Mouse (Mus musculus) R1 (cell line): ENCODE measurements around the gene P3h4.

Experiments
- DNase-seq: peaks from one replicate; pipeline ENCODE4 v3.0.0-alpha.2; 2018; ENCODE audit warnings: low read depth, low spot score

The P3h4 gene

GRCm38 (mm10) chr11:100392958-100393357, 21.7 kb downstream of the P3h4 start:
- no peak for DNase-seq

- DNase-seq, result peak; percentile 84
Observed at GRCm38 (mm10) chr11:100391884-100392345, 22.7 kb downstream of the P3h4 start.

GRCm38 (mm10) chr11:100391081-100391883, 23.4 kb downstream of the P3h4 start:
- peak; percentile 76 for DNase-seq

GRCm38 (mm10) chr11:100389931-100390445, 24.6 kb downstream of the P3h4 start:
- DNase-seq, result peak; percentile 84

GRCm38 (mm10) chr11:100388588-100388987, 26.0 kb downstream of the P3h4 start:
- DNase-seq, result no peak

- no peak for DNase-seq
Observed at GRCm38 (mm10) chr11:100387589-100388375, 26.9 kb downstream of the P3h4 start.

GRCm38 (mm10) chr11:100387111-100387510, 27.5 kb downstream of the P3h4 start:
- no peak for DNase-seq

GRCm38 (mm10) chr11:100386586-100386985, 28.1 kb downstream of the P3h4 start:
- peak; percentile 96 for DNase-seq

GRCm38 (mm10) chr11:100385016-100385415, 29.6 kb downstream of the P3h4 start:
- peak; percentile 74 for DNase-seq

- peak; percentile 57 for DNase-seq
Observed at GRCm38 (mm10) chr11:100382682-100383081, 32.0 kb downstream of the P3h4 start.

- DNase-seq, result no peak
Observed at GRCm38 (mm10) chr11:100379311-100379710, 35.3 kb downstream of the P3h4 start.

- DNase-seq, result no peak
Observed at GRCm38 (mm10) chr11:100378446-100378845, 36.2 kb downstream of the P3h4 start.

GRCm38 (mm10) chr11:100377989-100378388, 36.6 kb downstream of the P3h4 start:
- DNase-seq, result no peak

GRCm38 (mm10) chr11:100376746-100377389, 37.8 kb downstream of the P3h4 start:
- peak; percentile 93 for DNase-seq

- peak; percentile 100 for DNase-seq
Observed at GRCm38 (mm10) chr11:100376005-100376404, 38.6 kb downstream of the P3h4 start.

- DNase-seq, result peak; percentile 67
Observed at GRCm38 (mm10) chr11:100375127-100375526, 39.5 kb downstream of the P3h4 start.

- DNase-seq, result no peak
Observed at GRCm38 (mm10) chr11:100371981-100372558, 42.6 kb downstream of the P3h4 start.

- DNase-seq, result no peak
Observed at GRCm38 (mm10) chr11:100369822-100370221, 44.8 kb downstream of the P3h4 start.

GRCm38 (mm10) chr11:100369145-100369544, 45.5 kb downstream of the P3h4 start:
- DNase-seq, result no peak

- peak; percentile 92 for DNase-seq
Observed at GRCm38 (mm10) chr11:100362979-100363562, 51.6 kb downstream of the P3h4 start.
